Mouse (Mus musculus): Measurements from ENCODE around the gene Gm11549. TPM values are rescaled to one million over a fixed set of nuclear protein-coding genes. Genes with fewer than 3 reads are reported as not detected.

The Gm11549 gene
- polyA plus RNA-seq, 1 experiment from 2014 or later, result not detected

Small RNA genes lying within 50 kb of the gene (microRNA-seq; reads per million reads assigned to microRNA genes)
- not detected for gene Mir7009

Other genes with a start within 250 kb of the Gm11549 start
- gene Anxa5, start 45.9 kb downstream of the Gm11549 start, polyA plus RNA-seq (2015; fragmentation: Nextera tagmentation; extraction: Ambion mirVana), result 68.6 and 70.2 TPM in 2 replicates
- 0.85 and 0.90 TPM in 2 replicates for gene 1810062G17Rik, start 45.9 kb downstream of the Gm11549 start, polyA plus RNA-seq (2015; fragmentation: Nextera tagmentation; extraction: Ambion mirVana)
- 56.8 and 57.3 TPM in 2 replicates for gene Exosc9, start 30.8 kb upstream of the Gm11549 start, polyA plus RNA-seq (2015; fragmentation: Nextera tagmentation; extraction: Ambion mirVana)
- 240 and 308 TPM in 2 replicates for gene Ccna2, start 50.3 kb upstream of the Gm11549 start, polyA plus RNA-seq (2015; fragmentation: Nextera tagmentation; extraction: Ambion mirVana)
- gene Bbs7, start 91.7 kb upstream of the Gm11549 start, polyA plus RNA-seq (2015; fragmentation: Nextera tagmentation; extraction: Ambion mirVana), result 9.0 and 9.7 TPM in 2 replicates
- gene Trpc3, start 168.4 kb upstream of the Gm11549 start, polyA plus RNA-seq (2015; fragmentation: Nextera tagmentation; extraction: Ambion mirVana), result 0.15 and 0.46 TPM in 2 replicates